10 mouse cellular contexts compared by ENCODE assay signal in genomic region chr6:86471317-86471716, GRCm38 (mm10). TPM values are rescaled to one million over a fixed set of nuclear protein-coding genes. Genes with fewer than 3 reads are reported as not detected.
DNase-seq lines count a peak whose midpoint lies in the region; ATAC-seq lines count a peak whose summit lies in the region.
"Had no signal": no experiment of that assay in that cellular context is flagged by ENCODE, and none has a peak within 500 bp of the region (broad histone marks: within the 10 kb centered on the region; RNA-seq: fewer than 3 reads in every experiment).

No protein-coding gene starts in this region.

- H3K27me3 ChIP-seq in kidney, embryonic 14.5 days (ENCODE audit: control insufficient read depth, insufficient read depth, low read length): no peaks in the 10 kb centered on the region
- no peaks in the 10 kb centered on the region for H3K27me3 ChIP-seq in embryonic facial prominence, embryonic 10.5 days (replicated peaks; ENCODE audit: low read depth, poor library complexity, severe bottlenecking)
- H3K27me3 ChIP-seq in hindbrain, embryonic 15.5 days: no peaks in the 10 kb centered on the region
- no peaks in the 10 kb centered on the region for H3K27me3 ChIP-seq in midbrain, embryonic 14.5 days (ENCODE audit: control insufficient read depth, insufficient read depth, low read length)

- no peak for DNase-seq in kidney, adult 9 months
- DNase-seq in embryonic facial prominence, embryonic 10.5 days (ENCODE audit: low spot score): no peak
- no peak for DNase-seq in midbrain, embryonic 14.5 days
- DNase-seq in urinary bladder, postnatal 25 days (ENCODE audit: low spot score): no peak
- DNase-seq in left cerebral cortex, adult 8-10 months (ENCODE audit: low spot score in 2 of 2): no peak
- DNase-seq in spleen, postnatal 14 days (ENCODE audit: low spot score in 2 of 2): no peak
- DNase-seq: lung, postnatal 10 days had no signal

- no peak overlapping the region; the same call in 1 of the 2 replicates for H3K4me3 ChIP-seq in kidney, embryonic 14.5 days (ENCODE audit: low read length)
- H3K4me3 ChIP-seq in embryonic facial prominence, embryonic 10.5 days: peak overlapping the region; percentile 55
- peak overlapping the region; percentile 34; the same call in 1 of the 2 replicates for H3K4me3 ChIP-seq in hindbrain, embryonic 15.5 days
- peak overlapping the region; percentile 37; the same call in 1 of the 2 replicates for H3K4me3 ChIP-seq in midbrain, embryonic 14.5 days (replicated peaks; ENCODE audit: low read depth, low read length)

- 88% methylated on average over 3 of the region's 3 CpGs for WGBS in kidney, embryonic 14.5 days
- 91% methylated on average over 3 of the region's 3 CpGs for WGBS in embryonic facial prominence, embryonic 10.5 days
- 91% methylated on average over 3 of the region's 3 CpGs for WGBS in hindbrain, embryonic 15.5 days
- 79% methylated on average over 3 of the region's 3 CpGs for WGBS in midbrain, embryonic 14.5 days

- H3K27ac ChIP-seq in kidney, embryonic 14.5 days (ENCODE audit: low read depth, low read length): peak overlapping the region; percentile 91; the same call in 1 of the 2 replicates
- H3K27ac ChIP-seq in embryonic facial prominence, embryonic 10.5 days (replicated peaks): peak overlapping the region; percentile 90
- peak overlapping the region; percentile 88 for H3K27ac ChIP-seq in hindbrain, embryonic 15.5 days (replicated peaks)
- H3K27ac ChIP-seq in midbrain, embryonic 14.5 days (replicated peaks; ENCODE audit: low read depth, low read length): peak overlapping the region; percentile 95

- H3K9me3 ChIP-seq in kidney, embryonic 14.5 days (ENCODE audit: control insufficient read depth, low read length): no peaks in the 10 kb centered on the region
- H3K9me3 ChIP-seq in embryonic facial prominence, embryonic 10.5 days: no peaks in the 10 kb centered on the region
- H3K9me3 ChIP-seq in hindbrain, embryonic 15.5 days: no peaks in the 10 kb centered on the region
- H3K9me3 ChIP-seq in midbrain, embryonic 14.5 days (ENCODE audit: control insufficient read depth, low read length): no peaks in the 10 kb centered on the region

- H3K36me3 ChIP-seq in kidney, embryonic 14.5 days (ENCODE audit: control insufficient read depth, insufficient read depth, low read length): no peaks in the 10 kb centered on the region; the same call in 1 of the 2 replicates
- H3K36me3 ChIP-seq in embryonic facial prominence, embryonic 10.5 days (replicated peaks): peaks cover 43% of the 10 kb centered on the region
- 0 out of 2 replicates have a peak, but pooled peaks cover 3% of the 10 kb centered on the region for H3K36me3 ChIP-seq in hindbrain, embryonic 15.5 days
- H3K36me3 ChIP-seq in midbrain, embryonic 14.5 days (ENCODE audit: control insufficient read depth, insufficient read depth, low read length): peaks cover 24% of the 10 kb centered on the region

- H3K4me2 ChIP-seq in kidney, embryonic 14.5 days (replicated peaks; ENCODE audit: low read depth, low read length): peak overlapping the region; percentile 68
- peak overlapping the region; percentile 76 for H3K4me2 ChIP-seq in hindbrain, embryonic 15.5 days
- peak overlapping the region; percentile 79 for H3K4me2 ChIP-seq in midbrain, embryonic 14.5 days (ENCODE audit: low read length)

- no peak for ATAC-seq in kidney, embryonic 14.5 days (ENCODE audit: low FRiP score, low TSS enrichment)
- ATAC-seq in hindbrain, embryonic 15.5 days (ENCODE audit: low FRiP score, low read depth): no peak
- ATAC-seq in midbrain, embryonic 14.5 days (ENCODE audit: low FRiP score, low TSS enrichment): no peak

- H3K4me1 ChIP-seq in kidney, embryonic 14.5 days (ENCODE audit: control insufficient read depth, insufficient read depth, low read length): peaks cover 11% of the 10 kb centered on the region; the same call in 1 of the 2 replicates
- H3K4me1 ChIP-seq in embryonic facial prominence, embryonic 10.5 days: peaks cover 30% of the 10 kb centered on the region
- peaks cover 18% of the 10 kb centered on the region for H3K4me1 ChIP-seq in hindbrain, embryonic 15.5 days (replicated peaks)
- H3K4me1 ChIP-seq in midbrain, embryonic 14.5 days (ENCODE audit: control insufficient read depth, insufficient read depth, low read length): peaks cover 16% of the 10 kb centered on the region

- peak overlapping the region; percentile 65; the same call in 1 of the 2 replicates for H3K9ac ChIP-seq in kidney, embryonic 14.5 days (ENCODE audit: low read depth, low read length)
- peak overlapping the region; percentile 64; the same call in 1 of the 2 replicates for H3K9ac ChIP-seq in hindbrain, embryonic 15.5 days
- peak overlapping the region; percentile 56; the same call in 1 of the 2 replicates for H3K9ac ChIP-seq in midbrain, embryonic 14.5 days (replicated peaks; ENCODE audit: low read length)

RNA-seq across cellular contexts. Expression of gene C87436, which starts 33.1 kb away (rescaled TPM):
- 23.3 and 23.5 TPM in 2 replicates for polyA plus RNA-seq in kidney, embryonic 14.5 days (2014; fragmentation: Nextera tagmentation; extraction: Ambion mirVana)
- 22.6 and 25.1 TPM in 2 replicates for polyA plus RNA-seq in embryonic facial prominence, embryonic 10.5 days (2016; fragmentation: Nextera tagmentation; extraction: Ambion mirVana)
- polyA plus RNA-seq in hindbrain, embryonic 15.5 days (2015; fragmentation: Nextera tagmentation; extraction: Ambion mirVana): 23.7 and 25.7 TPM in 2 replicates
- 22.8 and 25.5 TPM in 2 replicates for polyA plus RNA-seq in midbrain, embryonic 14.5 days (2014; fragmentation: Nextera tagmentation; extraction: Ambion mirVana)
- 10 to 100 TPM; 19.3 to 25.6 (median 22.3) TPM for total RNA-seq in left cerebral cortex, adult 8-10 months (2022)

RNA-seq across cellular contexts. Expression of gene Gm44790, which starts 44.9 kb away (rescaled TPM):
- not detected in 2 replicates for polyA plus RNA-seq in kidney, embryonic 14.5 days (2014; fragmentation: Nextera tagmentation; extraction: Ambion mirVana)
- polyA plus RNA-seq in embryonic facial prominence, embryonic 10.5 days (2016; fragmentation: Nextera tagmentation; extraction: Ambion mirVana): 0.69 and 2.5 TPM in 2 replicates
- polyA plus RNA-seq in hindbrain, embryonic 15.5 days (2015; fragmentation: Nextera tagmentation; extraction: Ambion mirVana): 1.2 TPM in 2 replicates
- not detected in 2 replicates for polyA plus RNA-seq in midbrain, embryonic 14.5 days (2014; fragmentation: Nextera tagmentation; extraction: Ambion mirVana)
- 1 to 10 TPM in 1 of 4 experiments, under 1 TPM in 1, not detected in 2; 0.84 to 3.2 TPM for total RNA-seq in left cerebral cortex, adult 8-10 months (2022)
- total RNA-seq: common myeloid progenitor, adult 5-6 weeks had no signal

RNA-seq across cellular contexts. Expression of gene Pcbp1, which starts 54.8 kb away (rescaled TPM):
- polyA plus RNA-seq in kidney, embryonic 14.5 days (2014; fragmentation: Nextera tagmentation; extraction: Ambion mirVana): 475 and 492 TPM in 2 replicates
- 560 and 592 TPM in 2 replicates for polyA plus RNA-seq in embryonic facial prominence, embryonic 10.5 days (2016; fragmentation: Nextera tagmentation; extraction: Ambion mirVana)
- 341 and 351 TPM in 2 replicates for polyA plus RNA-seq in hindbrain, embryonic 15.5 days (2015; fragmentation: Nextera tagmentation; extraction: Ambion mirVana)
- polyA plus RNA-seq in midbrain, embryonic 14.5 days (2014; fragmentation: Nextera tagmentation; extraction: Ambion mirVana): 289 and 325 TPM in 2 replicates
- 100 to 1,000 TPM; 179 to 184 (median 180) TPM for total RNA-seq in left cerebral cortex, adult 8-10 months (2022)
